Mouse (Mus musculus) forebrain, embryonic 16.5 days (tissue): ENCODE measurements around the gene Pfas. TPM values are rescaled to one million over a fixed set of nuclear protein-coding genes. Genes with fewer than 3 reads are reported as not detected.
A peak's percentile ranks its signal among the peaks of the same experiment; 100 is the strongest.

Experiments
- ATAC-seq: fragments of 200-750 bp; cut with Nextera tagmentation; 2 replicates; pipeline ENCODE4 v1.8.0; 2017; ENCODE audit warnings: mild to moderate bottlenecking, moderate library complexity
- H3K27ac ChIP-seq: fragments of 300-500 bp; sonication (generic); 2 replicates; pipeline ENCODE4 v1.5.1; 2014; ENCODE audit warnings: low read length, control low read depth
- H3K27me3 ChIP-seq: fragments of 300-500 bp; sonication (generic); replicated peaks from 2 replicates; pipeline ENCODE4 v1.6.1; 2014; ENCODE audit warnings: low read length; ENCODE audit not compliant: control insufficient read depth, insufficient read depth
- H3K36me3 ChIP-seq: fragments of 300-500 bp; sonication (generic); 2 replicates; pipeline ENCODE4 v1.6.1; 2014; ENCODE audit not compliant: control insufficient read depth, insufficient read depth
- H3K4me1 ChIP-seq: fragments of 300-500 bp; sonication (generic); replicated peaks from 2 replicates; pipeline ENCODE4 v1.6.1; 2014; ENCODE audit warnings: low read length; ENCODE audit not compliant: control insufficient read depth, insufficient read depth
- H3K4me2 ChIP-seq: fragments of 300-500 bp; sonication (generic); 2 replicates; pipeline ENCODE4 v1.6.1; 2014; ENCODE audit warnings: mild to moderate bottlenecking, low read length, control low read depth
- H3K4me3 ChIP-seq: fragments of 300-500 bp; sonication (generic); replicated peaks from 2 replicates; pipeline ENCODE4 v1.5.1; 2014; ENCODE audit warnings: mild to moderate bottlenecking, low read length, control low read depth
- H3K9ac ChIP-seq: fragments of 300-500 bp; sonication (generic); replicated peaks from 2 replicates; pipeline ENCODE4 v1.6.1; 2014; ENCODE audit warnings: low read depth, low read length, control low read depth
- H3K9me3 ChIP-seq: fragments of 300-500 bp; sonication (generic); 2 replicates; pipeline ENCODE4 v1.6.1; 2016; ENCODE audit warnings: low read length; ENCODE audit not compliant: control insufficient read depth
- WGBS: fragments of 180-500 bp; shearing (Covaris S2); extraction: QIAGEN DNeasy Blood & Tissue Kit; methylation state at CpG from one replicate; pipeline ENCODE4 v1.1.7; 2014; 5-methylcytosine and 5-hydroxymethylcytosine counted together
- polyA plus RNA-seq: library from polyadenylated mRNA; unstranded; fragments of >200 nt; fragmentation: Nextera tagmentation; extraction: Ambion mirVana; gene quantifications from 2 replicates; pipeline ENCODE4 v1.2.1, GENCODE M21; 2015

The Pfas gene
- polyA plus RNA-seq, 1 experiment from 2014 or later = 24.7 TPM

- Histone ChIP-seq H3K27me3 (no peaks in the 10 kb centered on the region), H3K4me2 (no peak overlapping the region), H3K9me3 (no peaks in the 10 kb centered on the region), H3K4me3 (no peak overlapping the region), H3K4me1 (peaks cover 30% of the 10 kb centered on the region), H3K36me3 (no peaks in the 10 kb centered on the region; the same call in 1 of the 2 replicates), H3K9ac (no peak overlapping the region), H3K27ac (no peak overlapping the region)
- WGBS = 67% methylated on average over 5 of the region's 5 CpGs
- ATAC-seq = no peak
Observed at GRCm38 (mm10) chr11:69038173-69038572, 29.9 kb upstream of the Pfas start.

GRCm38 (mm10) chr11:69037231-69038061, 29.2 kb upstream of the Pfas start:
- WGBS = under 1% methylated on average over 34 of the region's 34 CpGs
- H3K9ac ChIP-seq = peak overlapping the region; percentile 58
- no peaks in the 10 kb centered on the region for H3K27me3 ChIP-seq
- peak overlapping the region; percentile 87 for H3K27ac ChIP-seq
- H3K4me3 ChIP-seq = peak overlapping the region; percentile 70
- peaks cover 3% of the 10 kb centered on the region for H3K36me3 ChIP-seq
- ATAC-seq = peak; percentile 29
- H3K4me1 ChIP-seq = peaks cover 30% of the 10 kb centered on the region
- no peaks in the 10 kb centered on the region for H3K9me3 ChIP-seq
- peak overlapping the region; percentile 51 for H3K4me2 ChIP-seq

GRCm38 (mm10) chr11:69036486-69037230, 28.4 kb upstream of the Pfas start:
- H3K4me2 ChIP-seq = peak overlapping the region; percentile 51
- H3K9ac ChIP-seq = peak overlapping the region; percentile 58
- no peaks in the 10 kb centered on the region for H3K27me3 ChIP-seq
- H3K36me3 ChIP-seq = peaks cover 9% of the 10 kb centered on the region
- H3K4me1 ChIP-seq = peaks cover 30% of the 10 kb centered on the region
- H3K9me3 ChIP-seq = no peaks in the 10 kb centered on the region
- H3K4me3 ChIP-seq = peak overlapping the region; percentile 70
- no peak for ATAC-seq
- H3K27ac ChIP-seq = peak overlapping the region; percentile 87
- 9% methylated on average over 20 of the region's 20 CpGs for WGBS

GRCm38 (mm10) chr11:69035849-69036248, 27.6 kb upstream of the Pfas start:
- H3K4me2 ChIP-seq = peak overlapping the region; percentile 51
- no peaks in the 10 kb centered on the region for H3K27me3 ChIP-seq
- peaks cover 15% of the 10 kb centered on the region for H3K36me3 ChIP-seq
- no peaks in the 10 kb centered on the region for H3K9me3 ChIP-seq
- H3K9ac ChIP-seq = peak overlapping the region; percentile 23; the same call in 1 of the 2 replicates
- peak; percentile 18; the same call in 1 of the 2 replicates for ATAC-seq
- H3K4me1 ChIP-seq = peaks cover 30% of the 10 kb centered on the region
- H3K4me3 ChIP-seq = peak overlapping the region; percentile 70
- WGBS = 3% methylated on average over 8 of the region's 8 CpGs
- H3K27ac ChIP-seq = peak overlapping the region; percentile 71

- H3K9ac ChIP-seq = 0 out of 2 replicates have a peak overlapping the region, but pooled peaks have one; percentile 23
- peak overlapping the region; percentile 70 for H3K4me3 ChIP-seq
- peak overlapping the region; percentile 71 for H3K27ac ChIP-seq
- H3K4me1 ChIP-seq = peaks cover 30% of the 10 kb centered on the region
- no peaks in the 10 kb centered on the region for H3K9me3 ChIP-seq
- no peaks in the 10 kb centered on the region for H3K27me3 ChIP-seq
- H3K36me3 ChIP-seq = peaks cover 20% of the 10 kb centered on the region
- WGBS = 83% methylated on average over 9 of the region's 9 CpGs
- no peak for ATAC-seq
- H3K4me2 ChIP-seq = peak overlapping the region; percentile 51
Observed at GRCm38 (mm10) chr11:69035411-69035810, 27.2 kb upstream of the Pfas start.

- no peak for ATAC-seq
- H3K4me2 ChIP-seq = no peak overlapping the region
Observed at GRCm38 (mm10) chr11:69034585-69034984, 26.3 kb upstream of the Pfas start.

GRCm38 (mm10) chr11:69033552-69033951, 25.3 kb upstream of the Pfas start:
- Histone ChIP-seq H3K9ac (no peak overlapping the region), H3K27me3 (no peaks in the 10 kb centered on the region), H3K4me2 (no peak overlapping the region), H3K36me3 (peaks cover 26% of the 10 kb centered on the region), H3K4me1 (peaks cover 20% of the 10 kb centered on the region), H3K4me3 (no peak overlapping the region), H3K27ac (no peak overlapping the region), H3K9me3 (no peaks in the 10 kb centered on the region)
- ATAC-seq = no peak
- 89% methylated on average over 9 of the region's 9 CpGs for WGBS

More at GRCm38 (mm10) chr11:69034585-69034984, 26.3 kb upstream of the Pfas start:
- no peaks in the 10 kb centered on the region for H3K27me3 ChIP-seq
- H3K9me3 ChIP-seq = no peaks in the 10 kb centered on the region
- H3K4me1 ChIP-seq = peaks cover 30% of the 10 kb centered on the region
- no peak overlapping the region for H3K27ac ChIP-seq
- no peak overlapping the region for H3K9ac ChIP-seq
- no peak overlapping the region for H3K4me3 ChIP-seq
- WGBS = 97% methylated on average over 3 of the region's 3 CpGs
- H3K36me3 ChIP-seq = peaks cover 26% of the 10 kb centered on the region

GRCm38 (mm10) chr11:69028805-69029204, 20.5 kb upstream of the Pfas start:
- ATAC-seq = no peak
- WGBS = 56% methylated on average over 2 of the region's 2 CpGs
- no peak overlapping the region for H3K4me3 ChIP-seq
- H3K9ac ChIP-seq = no peak overlapping the region
- H3K4me1 ChIP-seq = no peaks in the 10 kb centered on the region
- H3K9me3 ChIP-seq = no peaks in the 10 kb centered on the region
- H3K36me3 ChIP-seq = peaks cover 53% of the 10 kb centered on the region
- no peaks in the 10 kb centered on the region for H3K27me3 ChIP-seq
- no peak overlapping the region for H3K4me2 ChIP-seq
- no peak overlapping the region for H3K27ac ChIP-seq

- Histone ChIP-seq H3K4me1 (no peaks in the 10 kb centered on the region), H3K4me2 (no peak overlapping the region), H3K9ac (no peak overlapping the region), H3K9me3 (no peaks in the 10 kb centered on the region), H3K36me3 (peaks cover 55% of the 10 kb centered on the region), H3K27me3 (no peaks in the 10 kb centered on the region), H3K27ac (no peak overlapping the region), H3K4me3 (no peak overlapping the region)
- WGBS = 95% methylated on average over 3 of the region's 3 CpGs
- no peak for ATAC-seq
Observed at GRCm38 (mm10) chr11:69026562-69026961, 18.3 kb upstream of the Pfas start.
